17 mouse cellular contexts compared by ENCODE assay signal in the genomic region with DNA sequence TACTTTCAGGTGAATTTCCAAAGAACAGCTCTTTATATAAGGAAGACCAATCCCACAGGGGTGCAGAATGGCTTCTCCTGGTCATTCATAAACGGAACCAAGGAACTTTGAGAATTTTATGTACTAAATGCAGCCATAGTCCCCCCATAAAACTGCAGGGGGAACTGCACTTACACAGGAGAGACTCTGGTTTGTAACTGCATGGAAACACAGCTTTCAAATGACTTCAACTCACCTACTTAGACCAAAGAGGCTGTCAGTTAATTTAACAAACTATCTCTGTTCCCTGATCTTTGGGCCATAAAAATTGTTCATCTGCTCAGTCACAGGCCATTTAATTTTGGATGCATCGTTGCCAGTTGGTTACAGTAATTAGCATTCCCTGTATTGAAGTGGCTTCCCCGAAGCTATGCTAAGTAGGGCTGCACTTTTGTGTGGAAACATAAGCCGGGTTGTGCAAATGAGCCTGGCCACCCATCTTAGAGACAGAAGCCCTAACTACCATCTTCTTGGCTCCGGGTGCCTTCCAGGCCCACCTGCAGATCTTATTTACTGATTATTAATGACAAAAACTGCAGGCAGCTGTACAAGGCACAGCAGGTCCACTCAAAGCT. TPM values are rescaled to one million over a fixed set of nuclear protein-coding genes. Genes with fewer than 3 reads are reported as not detected.
DNase-seq lines count a peak whose midpoint lies in the region; ATAC-seq and TF ChIP-seq lines count a peak whose summit lies in the region.
"Had no signal": no experiment of that assay in that cellular context is flagged by ENCODE, and none has a peak within 500 bp of the region (broad histone marks: within the 10 kb centered on the region; RNA-seq: fewer than 3 reads in every experiment).

No protein-coding gene starts in this region.

- no peak for TF ChIP-seq CTCF in hindbrain, postnatal 0 days (IDR thresholded peaks at IDR 0.05; ENCODE audit: low read depth)

- 0 out of 2 replicates have a peak overlapping the region, but pooled peaks have one; percentile 16 for H3K4me2 ChIP-seq in hindbrain, postnatal 0 days (ENCODE audit: low read depth, low read length)
- H3K4me2 ChIP-seq in neural tube, embryonic 15.5 days: peak overlapping the region; percentile 11; the same call in 1 of the 2 replicates

- no peak overlapping the region for H3K27ac ChIP-seq in hindbrain, postnatal 0 days
- no peak overlapping the region for H3K27ac ChIP-seq in neural tube, embryonic 15.5 days (replicated peaks)
- H3K27ac ChIP-seq: layer of hippocampus, adult 2 months; limb, embryonic 10.5 days; liver, embryonic 14.5 days; stomach, postnatal 0 days had no signal

- H3K9me3 ChIP-seq in hindbrain, postnatal 0 days (ENCODE audit: low read length): no peaks in the 10 kb centered on the region
- no peaks in the 10 kb centered on the region for H3K9me3 ChIP-seq in neural tube, embryonic 15.5 days (replicated peaks)
- H3K9me3 ChIP-seq: limb, embryonic 10.5 days had no signal

- ATAC-seq in hindbrain, postnatal 0 days: peak; percentile 71
- ATAC-seq in neural tube, embryonic 15.5 days (ENCODE audit: low FRiP score): peak; percentile 77
- ATAC-seq: activated CD4-positive, CD25-positive, alpha-beta regulatory T cell, adult 4 months had no signal

- H3K27me3 ChIP-seq in hindbrain, postnatal 0 days (ENCODE audit: insufficient read depth, low read length): no peaks in the 10 kb centered on the region
- no peaks in the 10 kb centered on the region for H3K27me3 ChIP-seq in neural tube, embryonic 15.5 days (replicated peaks)

- 0 out of 2 replicates have a peak, but pooled peaks cover 8% of the 10 kb centered on the region for H3K4me1 ChIP-seq in hindbrain, postnatal 0 days (ENCODE audit: insufficient read depth, low read length)
- H3K4me1 ChIP-seq in neural tube, embryonic 15.5 days: peaks cover 17% of the 10 kb centered on the region

- no peaks in the 10 kb centered on the region for H3K36me3 ChIP-seq in hindbrain, postnatal 0 days (ENCODE audit: insufficient read depth, low read length)
- no peaks in the 10 kb centered on the region for H3K36me3 ChIP-seq in neural tube, embryonic 15.5 days
- H3K36me3 ChIP-seq: limb, embryonic 10.5 days had no signal

- intact Hi-C loops in heart, postnatal 36 days (cut with DNase I): no loop called here

- H3K9ac ChIP-seq in hindbrain, postnatal 0 days (replicated peaks; ENCODE audit: low read length): no peak overlapping the region
- no peak overlapping the region for H3K9ac ChIP-seq in neural tube, embryonic 15.5 days (replicated peaks)
- H3K9ac ChIP-seq: liver, embryonic 14.5 days had no signal

- 19% methylated on average over 5 of the region's 5 CpGs for WGBS in hindbrain, postnatal 0 days
- WGBS in neural tube, embryonic 15.5 days: 11% methylated on average over 5 of the region's 5 CpGs

- H3K4me3 ChIP-seq in hindbrain, postnatal 0 days (ENCODE audit: low read length): no peak overlapping the region
- no peak overlapping the region for H3K4me3 ChIP-seq in neural tube, embryonic 15.5 days (replicated peaks)
- H3K4me3 ChIP-seq: layer of hippocampus, adult 2 months; limb, embryonic 10.5 days; myocyte had no signal

- peak; percentile 11 for DNase-seq in embryo, embryonic 11 days
- no peak for DNase-seq in embryo, embryonic 10 days (ENCODE audit: low spot score)
- DNase-seq in retina, postnatal 1 day: peak; percentile 36
- no peak for DNase-seq in retina, embryonic 14.5 days (ENCODE audit: low spot score)
- DNase-seq in hindbrain, postnatal 0 days (ENCODE audit: low spot score): peak; percentile 57
- no peak for DNase-seq in heart, postnatal 36 days
- DNase-seq in frontal cortex, postnatal 25 days (ENCODE audit: low spot score in 2 of 2): no peak
- DNase-seq: gastrocnemius, postnatal 10 days; lung, postnatal 36 days; spleen, adult 18-20 months had no signal

RNA-seq across cellular contexts. Expression of a gene that starts 15.2 kb away (rescaled TPM):
- 6.9 and 11.0 TPM in 2 replicates for total RNA-seq in hindbrain, postnatal 0 days (2014; rRNA removed)
- polyA plus RNA-seq in hindbrain, postnatal 0 days (2015; fragmentation: Nextera tagmentation; extraction: Ambion mirVana): 21.4 and 27.7 TPM in 2 replicates
- 30.7 and 32.3 TPM in 2 replicates for polyA plus RNA-seq in neural tube, embryonic 15.5 days (2015; fragmentation: Nextera tagmentation; extraction: Ambion mirVana)
- total RNA-seq in heart, postnatal 36 days (2021): 1 to 10 TPM; 4.4 to 5.0 TPM

Comparison
In these comparisons a context has a peak if more than half of its experiments do, and no peak if none do; other contexts are left out.
1. DNase-seq: peak in embryo, embryonic 11 days (single experiment), retina, postnatal 1 day (single experiment) and hindbrain, postnatal 0 days (single experiment); none in embryo, embryonic 10 days (single experiment), retina, embryonic 14.5 days (single experiment), heart, postnatal 36 days (0 of 2) and frontal cortex, postnatal 25 days (0 of 2).